Mouse (Mus musculus) Patski (cell line): ENCODE results near the gene 1500009C09Rik. TPM values are rescaled to one million over a fixed set of nuclear protein-coding genes. Genes with fewer than 3 reads are reported as not detected.
A peak's percentile ranks its signal among the peaks of the same experiment; 100 is the strongest.

Experiments
- ATAC-seq: fragments of 100-300 bp; one replicate; pipeline ENCODE4 v1.8.0; 2021
- CTCF ChIA-PET: fragments of 350-600 bp; sonication (Branson Sonifier 250); formaldehyde crosslinking; loops from one replicate; lab custom pipeline; 2022; ENCODE audit warnings: inconsistent platforms; lab: Charles Lee
- POLR2A ChIA-PET: fragments of 350-600 bp; sonication (Branson Sonifier 250); formaldehyde crosslinking; loops from one replicate; lab custom pipeline; 2022; ENCODE audit warnings: antibody characterized with exemption, inconsistent platforms; lab: Charles Lee
- DNase-seq: peaks from one replicate; pipeline ENCODE4 v3.0.0-alpha.2; 2011; ENCODE audit warnings: low read depth, low spot score
- H3K27me3 ChIP-seq: fragments of 371-371 bp; one replicate; pipeline ENCODE4 v1.5.1; 2021
- CTCF ChIP-seq: fragments of 100-300 bp; IDR thresholded peaks from one replicate; pipeline ENCODE4 v1.5.1; 2021
- in situ Hi-C: fragments of 300-500 bp; cut with MboI; formaldehyde crosslinking; loops from 3 replicates; pipeline ENCODE4 v1.11.1; 2018; ENCODE audit warnings: low pct_unique_long_range_greater_than_20kb, mixed read lengths
- polyA plus RNA-seq: library from polyadenylated mRNA; unstranded; gene quantifications from one replicate; pipeline ENCODE4 v1.2.3, GENCODE M21; 2021

1500009C09Rik gene
- polyA plus RNA-seq, 1 experiment from 2014 or later = not detected

DNA sequence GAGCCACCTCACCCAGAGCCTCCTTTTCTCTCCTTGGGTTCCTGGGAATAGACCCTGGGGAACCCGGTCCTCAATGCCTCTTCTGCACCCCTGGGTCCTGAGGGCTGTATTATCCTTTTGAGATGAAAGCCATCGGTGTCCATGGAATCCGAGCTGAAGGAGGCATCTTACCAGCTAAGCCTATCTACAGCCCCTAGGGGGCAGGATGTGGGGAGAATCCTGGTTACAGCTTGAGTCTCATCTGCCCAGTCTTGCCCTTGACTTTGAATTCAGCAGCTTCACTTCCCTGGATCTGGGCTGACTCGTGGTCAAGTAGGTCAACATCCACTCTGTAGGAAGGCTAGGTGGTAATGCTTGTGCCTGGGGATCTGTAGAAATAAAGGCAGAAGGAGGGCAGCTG is 3.1 kb downstream of the 1500009C09Rik start:
- CTCF ChIA-PET = no interaction called here
- ATAC-seq (no peak), DNase-seq (no peak)
- in situ Hi-C loops = no loop called here
- peak; percentile 31 for TF ChIP-seq CTCF
- H3K27me3 ChIP-seq = peaks cover 18% of the 10 kb centered on the region
- POLR2A ChIA-PET = no interaction called here

DNA sequence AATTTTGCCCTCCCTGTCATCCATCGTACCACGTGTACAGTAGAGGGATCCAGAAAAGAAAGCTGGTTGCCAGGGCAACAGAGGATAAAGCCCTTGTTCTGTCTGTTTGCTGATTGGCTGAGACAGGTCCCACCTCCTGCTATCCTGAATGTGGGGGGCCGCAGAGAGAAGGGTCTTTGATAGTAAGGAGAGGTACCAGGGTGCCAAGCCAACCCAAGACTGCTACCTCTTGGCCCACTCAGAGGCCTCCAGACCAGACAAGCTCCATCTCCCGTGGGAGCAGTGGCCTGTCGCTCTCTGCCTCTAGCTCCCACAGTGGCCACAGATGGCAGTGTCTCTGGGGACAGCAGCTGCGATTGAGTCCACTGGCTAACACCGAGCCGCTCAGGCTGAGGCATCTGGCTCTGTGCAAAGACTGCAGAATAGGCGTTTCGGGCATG is 3.8 kb downstream of the 1500009C09Rik start:
- ATAC-seq = no peak

DNA sequence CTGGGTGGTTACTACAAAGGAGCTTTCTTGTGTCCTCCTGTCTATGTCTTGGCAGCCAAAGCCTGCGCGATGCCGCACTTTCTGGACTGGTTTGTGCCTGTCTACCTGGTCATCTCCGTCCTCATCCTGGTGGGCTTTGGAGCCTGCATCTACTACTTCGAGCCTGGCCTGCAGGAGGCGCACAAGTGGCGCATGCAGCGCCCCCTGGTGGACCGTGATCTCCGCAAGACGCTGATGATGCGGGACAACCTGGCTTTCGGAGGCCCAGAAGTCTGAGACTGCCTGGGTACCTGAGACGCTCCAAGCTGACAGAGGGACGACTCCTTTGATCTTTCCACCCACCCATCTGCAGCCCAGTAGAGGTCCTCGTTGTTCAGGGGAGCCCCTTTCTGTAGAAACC is 7.3 kb downstream of the 1500009C09Rik start:
- in situ Hi-C loops = no loop called here
- ChIA-PET CTCF (interaction anchor here (1.0 to 1.6 kb wide), 2 partner anchors 12 to 85 kb away, joined by 3 to 4 read pairs; no protein-coding TSS in a partner anchor), POLR2A (no interaction called here)
- ATAC-seq (no peak), DNase-seq (no peak)
- peaks cover 19% of the 10 kb centered on the region for H3K27me3 ChIP-seq
- peak; percentile 98 for TF ChIP-seq CTCF

More for the DNA sequence above, 3.8 kb downstream of the 1500009C09Rik start:
- H3K27me3 ChIP-seq = peaks cover 18% of the 10 kb centered on the region
- ChIA-PET POLR2A (no interaction called here), CTCF (no interaction called here)
- TF ChIP-seq CTCF = no peak
- in situ Hi-C loops = no loop called here
- no peak for DNase-seq

DNA sequence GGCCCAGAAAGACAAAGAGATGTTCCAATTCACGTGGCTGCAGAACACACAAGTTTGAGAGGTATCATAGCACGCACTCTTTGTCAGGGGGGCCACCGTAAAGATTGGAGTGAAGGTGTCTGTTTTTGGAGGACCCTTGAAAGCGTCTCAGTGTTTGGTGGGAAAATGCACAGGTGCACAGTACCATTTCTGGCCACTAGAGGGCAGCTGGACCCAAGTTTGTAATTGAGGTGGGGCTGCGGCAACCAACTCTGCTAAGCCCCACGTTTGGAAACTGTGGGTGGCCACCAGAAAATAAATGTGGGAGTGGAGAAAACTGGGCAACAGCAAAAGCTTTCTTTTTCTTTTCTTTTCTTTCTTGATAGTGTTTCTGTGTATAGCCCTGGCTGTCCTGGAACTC is 14.2 kb downstream of the 1500009C09Rik start:
- no peak for ATAC-seq
- peak; percentile 91 for TF ChIP-seq CTCF
- no peak for DNase-seq
- in situ Hi-C loops = no loop called here
- peaks cover 7% of the 10 kb centered on the region for H3K27me3 ChIP-seq
- CTCF ChIA-PET = interaction anchor here (0.9 to 2.6 kb wide), 4 partner anchors 9 to 303 kb away, joined by 3 to 9 read pairs (median 3); partner anchors contain the start of gene Sept3
- POLR2A ChIA-PET = no interaction called here

DNA sequence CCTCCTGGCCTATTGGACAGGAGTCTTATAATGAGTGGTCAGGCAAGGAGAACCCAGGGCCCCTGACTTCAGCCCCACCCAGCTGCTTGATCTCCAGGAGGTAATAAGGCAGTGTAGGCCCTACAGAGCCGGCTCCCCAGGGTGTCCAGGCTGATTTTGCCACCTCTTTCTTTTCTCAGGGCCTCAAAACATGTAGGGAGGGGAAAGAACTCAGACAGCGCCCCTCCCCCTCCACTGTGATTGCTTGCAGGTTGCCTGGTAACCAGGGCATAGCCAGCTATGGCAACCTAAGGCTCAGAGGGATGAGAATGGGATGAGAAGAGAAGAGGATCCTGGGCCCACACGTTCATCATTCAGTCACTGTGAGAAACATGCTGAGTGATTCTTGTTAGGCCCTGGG is 16.0 kb downstream of the 1500009C09Rik start:
- ChIA-PET POLR2A (no interaction called here), CTCF (no interaction called here)
- TF ChIP-seq CTCF = no peak
- DNase-seq = no peak
- in situ Hi-C loops = no loop called here
- peaks cover 7% of the 10 kb centered on the region for H3K27me3 ChIP-seq
- no peak for ATAC-seq

DNA sequence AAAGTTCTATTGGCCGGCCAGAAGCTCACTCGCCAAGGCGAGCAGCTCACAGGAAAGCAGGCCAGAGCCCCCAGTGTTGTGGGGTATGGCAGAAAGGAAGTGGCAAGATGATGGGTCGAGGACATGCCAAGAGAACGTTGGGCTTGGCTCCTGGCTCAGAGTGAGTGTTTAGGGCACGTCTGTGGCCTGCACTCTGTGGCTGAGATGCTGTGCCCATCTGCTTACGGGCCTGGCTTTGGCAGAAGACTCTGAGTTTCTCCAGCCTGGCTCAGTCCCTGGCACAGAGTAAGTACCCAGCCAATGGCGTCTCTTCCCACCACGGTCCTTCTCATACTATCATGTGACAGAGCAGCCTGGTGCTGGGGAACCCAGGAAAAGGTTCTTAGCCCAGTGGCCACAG is 16.6 kb downstream of the 1500009C09Rik start:
- TF ChIP-seq CTCF = no peak
- in situ Hi-C loops = no loop called here
- peaks cover 13% of the 10 kb centered on the region for H3K27me3 ChIP-seq
- ChIA-PET CTCF (no interaction called here), POLR2A (no interaction called here)
- ATAC-seq (no peak), DNase-seq (no peak)

DNA sequence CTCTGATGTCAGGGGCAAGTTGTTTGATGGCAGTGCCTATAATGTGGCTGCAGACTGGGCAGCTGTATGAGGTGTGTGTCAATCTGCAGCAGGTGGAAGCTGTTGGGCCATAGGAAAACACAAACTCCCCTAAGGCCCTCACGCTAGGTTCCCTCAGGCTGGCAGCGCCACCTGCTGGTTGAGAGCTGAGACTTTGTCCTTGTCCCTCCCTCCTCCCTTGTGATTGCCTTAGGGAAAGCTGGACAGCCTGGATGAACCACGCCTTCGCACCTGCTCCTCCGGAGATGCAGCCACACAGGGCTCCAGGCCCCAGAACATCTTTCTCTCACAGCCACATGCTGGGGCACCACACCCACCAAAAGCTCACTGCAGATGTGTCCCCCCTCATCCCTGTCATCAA is 19.0 kb downstream of the 1500009C09Rik start:
- no peak for TF ChIP-seq CTCF
- ATAC-seq (no peak), DNase-seq (no peak)
- peaks cover 27% of the 10 kb centered on the region for H3K27me3 ChIP-seq
- in situ Hi-C loops = no loop called here
- POLR2A ChIA-PET = no interaction called here
- CTCF ChIA-PET = interaction anchor here (0.8 to 2.4 kb wide), 9 partner anchors 9 to 110 kb away, joined by 3 to 16 read pairs (median 4); partner anchors contain the start of gene Wbp2nl

DNA sequence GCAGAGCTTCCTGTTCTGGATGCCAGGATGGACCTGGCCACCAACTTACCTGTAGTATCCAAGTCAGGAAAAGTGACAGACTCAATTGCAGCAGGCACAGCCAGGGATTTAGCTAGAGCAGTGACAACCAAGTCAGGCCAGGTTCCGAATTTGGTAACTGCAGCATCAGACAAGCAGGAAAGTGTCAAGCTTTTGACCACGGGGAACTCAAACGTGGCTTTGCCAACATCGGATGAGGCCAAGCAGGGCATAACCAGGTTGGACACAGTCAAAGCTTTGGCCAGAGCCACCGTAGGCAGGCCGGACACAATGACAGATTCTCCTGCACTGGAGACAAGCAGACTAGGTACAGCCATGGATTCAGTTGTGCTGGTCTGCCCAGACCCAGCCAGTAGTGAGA is 20.1 kb downstream of the 1500009C09Rik start:
- ATAC-seq (no peak), DNase-seq (no peak)
- H3K27me3 ChIP-seq = peaks cover 38% of the 10 kb centered on the region
- in situ Hi-C loops = no loop called here
- ChIA-PET CTCF (interaction anchor here (1.1 to 2.4 kb wide), 4 partner anchors 8 to 15 kb away, joined by 3 to 16 read pairs (median 4); no protein-coding TSS in a partner anchor), POLR2A (no interaction called here)
- no peak for TF ChIP-seq CTCF

DNA sequence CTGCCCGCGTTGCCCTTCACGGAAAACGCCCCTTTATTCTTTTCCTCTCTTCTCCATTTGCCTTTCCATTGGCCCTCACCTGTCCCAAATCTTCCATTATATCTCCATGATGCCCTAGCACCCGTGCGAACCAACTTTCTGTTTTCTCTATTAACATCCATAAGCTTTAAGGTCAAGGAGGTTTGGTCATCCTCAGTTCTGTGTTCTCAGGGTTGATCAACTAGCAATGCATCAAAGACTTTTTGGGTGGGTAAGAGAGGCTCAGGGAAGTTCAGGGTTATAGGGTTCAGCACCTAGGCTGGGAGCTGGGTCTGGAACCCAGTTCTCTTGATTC is 22.4 kb downstream of the 1500009C09Rik start, which contains the start of gene Sept3:
Gene Sept3, plus strand, starts transcription at position 301 of the 334 bp plus-strand sequence.
- POLR2A ChIA-PET = no interaction called here
- DNase-seq (no peak), ATAC-seq (no peak)
- CTCF ChIA-PET = interaction anchor here (3.0 kb wide), 1 partner anchor 10 kb away, joined by 9 read pairs; no protein-coding TSS in a partner anchor
- no peak for TF ChIP-seq CTCF
- in situ Hi-C loops = no loop called here
- H3K27me3 ChIP-seq = peaks cover 44% of the 10 kb centered on the region

DNA sequence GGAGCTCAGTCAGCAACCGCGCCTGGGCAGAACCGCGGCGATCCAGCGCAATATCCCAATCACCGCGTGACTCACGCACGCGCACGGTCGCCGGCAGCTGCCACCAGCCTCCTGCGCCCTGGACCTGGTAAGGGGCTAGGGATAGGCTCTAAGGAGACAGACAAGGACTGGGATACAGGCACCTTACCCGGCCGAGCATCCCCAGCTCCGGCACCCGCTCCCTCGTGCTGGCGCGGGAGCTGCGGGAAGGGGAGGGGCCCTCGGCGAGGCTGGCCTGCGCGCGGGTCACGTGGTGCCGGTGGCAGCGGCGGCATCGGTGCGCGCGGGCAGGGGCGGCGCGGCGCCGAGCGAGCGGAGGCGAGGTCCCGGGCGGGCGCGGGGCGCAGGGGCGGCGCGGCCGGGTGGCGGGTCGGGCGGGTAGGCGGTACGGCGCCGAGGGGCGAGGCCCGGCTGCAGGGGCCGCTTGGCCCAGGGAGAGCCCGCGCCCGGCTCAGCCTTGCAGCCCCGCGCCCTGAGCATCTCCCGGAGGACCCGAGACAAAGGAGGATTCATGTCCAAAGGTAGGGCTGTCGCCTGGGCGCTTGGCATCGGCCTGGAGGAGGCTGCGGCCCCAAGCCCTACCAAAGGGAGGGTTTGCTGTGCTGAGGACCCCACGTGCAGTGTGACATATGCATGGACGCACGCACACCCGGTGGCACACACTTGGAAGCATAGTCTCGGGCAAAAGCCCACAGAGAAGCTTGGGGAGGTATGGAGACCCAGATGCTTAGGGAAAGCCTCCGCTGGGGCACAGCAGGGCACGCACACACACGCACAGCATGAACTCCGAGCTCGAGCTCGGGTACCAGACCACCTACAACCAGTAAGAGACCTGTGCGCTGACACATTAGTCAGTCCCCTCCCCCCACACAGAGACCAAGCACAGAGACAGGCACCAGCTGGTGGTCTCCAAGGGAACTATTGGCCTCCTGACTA is 23.0 kb downstream of the 1500009C09Rik start:
- POLR2A ChIA-PET = no interaction called here
- peaks cover 44% of the 10 kb centered on the region for H3K27me3 ChIP-seq

DNA sequence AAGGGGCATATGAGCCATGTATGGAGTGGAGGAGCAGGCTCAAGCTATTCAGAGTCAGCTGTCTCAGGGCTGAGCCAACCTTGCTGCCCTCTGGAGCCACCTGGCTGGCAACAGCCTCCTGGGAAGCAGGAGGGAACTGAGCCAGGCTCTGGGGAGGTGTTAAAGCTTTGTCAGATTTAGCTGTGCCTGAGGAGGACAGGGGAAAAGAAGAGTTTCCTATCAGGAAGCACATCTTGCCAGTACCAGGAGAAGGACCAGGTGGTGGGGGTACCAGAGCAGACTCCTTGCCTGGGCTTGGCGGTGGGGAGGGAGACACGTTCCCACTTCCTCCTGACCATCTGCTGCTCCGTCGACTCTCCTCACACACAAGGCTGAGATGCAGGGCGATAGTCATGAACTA is 25.4 kb downstream of the 1500009C09Rik start:
- ChIA-PET POLR2A (no interaction called here), CTCF (interaction anchor here (1.3 kb wide), 1 partner anchor 10 kb away, joined by 3 read pairs; no protein-coding TSS in a partner anchor)
- in situ Hi-C loops = no loop called here
- H3K27me3 ChIP-seq = peaks cover 44% of the 10 kb centered on the region
- no peak for ATAC-seq
- no peak for TF ChIP-seq CTCF
- no peak for DNase-seq

More for the DNA sequence above, 23.0 kb downstream of the 1500009C09Rik start:
- DNase-seq (no peak), ATAC-seq (peak; percentile 11)
- no peak for TF ChIP-seq CTCF
- CTCF ChIA-PET = interaction anchor here (3.0 kb wide), 1 partner anchor 10 kb away, joined by 9 read pairs; no protein-coding TSS in a partner anchor
- in situ Hi-C loops = no loop called here
